Mouse (Mus musculus): ENCODE data around the gene Klf1. TPM values are rescaled to one million over a fixed set of nuclear protein-coding genes. Genes with fewer than 3 reads are reported as not detected.
"Not testable (repeated sequence)": the region's sequence is repeated elsewhere in the genome, so short reads cannot be mapped to it uniquely, and the experiment has no call there.

Klf1 gene
- polyA plus RNA-seq, 1 experiment, result 0.77 TPM

GRCm38 (mm10) chr8:84888280-84888679, 13.4 kb upstream of the Klf1 start:
- DNase-seq (ENCODE audit: low read depth), result no peak
- TF ChIP-seq POLR2A (IDR thresholded peaks at IDR 0.05; ENCODE audit: borderline replicate concordance, extremely low read depth, insufficient read depth, insufficient read length, poor library complexity, severe bottlenecking) (no peak), CTCF (IDR thresholded peaks at IDR 0.05; ENCODE audit: borderline replicate concordance, extremely low read depth, insufficient read depth, insufficient read length) (no peak)

- no peak for DNase-seq (ENCODE audit: low read depth)
- no peak for TF ChIP-seq CTCF (IDR thresholded peaks at IDR 0.05; ENCODE audit: borderline replicate concordance, extremely low read depth, insufficient read depth, insufficient read length)
- no peak for TF ChIP-seq POLR2A (IDR thresholded peaks at IDR 0.05; ENCODE audit: borderline replicate concordance, extremely low read depth, insufficient read depth, insufficient read length, poor library complexity, severe bottlenecking)
These were observed 12.6 kb upstream of the Klf1 start for GRCm38 (mm10) chr8:84889141-84889540.

GRCm38 (mm10) chr8:84892993-84893708, 8.6 kb upstream of the Klf1 start:
- TF ChIP-seq POLR2A (IDR thresholded peaks at IDR 0.05; ENCODE audit: borderline replicate concordance, extremely low read depth, insufficient read depth, insufficient read length, poor library complexity, severe bottlenecking), result no peak
- no peak for TF ChIP-seq CTCF (IDR thresholded peaks at IDR 0.05; ENCODE audit: borderline replicate concordance, extremely low read depth, insufficient read depth, insufficient read length)

GRCm38 (mm10) chr8:84893709-84894134, 8.0 kb upstream of the Klf1 start, which contains the start of gene Gcdh:
Gene Gcdh, minus strand, starts transcription at chr8:84893921.
- DNase-seq (ENCODE audit: low read depth), result peak; percentile 99
- TF ChIP-seq CTCF (IDR thresholded peaks at IDR 0.05; ENCODE audit: borderline replicate concordance, extremely low read depth, insufficient read depth, insufficient read length) (no peak), POLR2A (IDR thresholded peaks at IDR 0.05; ENCODE audit: borderline replicate concordance, extremely low read depth, insufficient read depth, insufficient read length, poor library complexity, severe bottlenecking) (no peak)

More at GRCm38 (mm10) chr8:84892993-84893708, 8.6 kb upstream of the Klf1 start:
- no peak for DNase-seq (ENCODE audit: low read depth)

- TF ChIP-seq POLR2A (IDR thresholded peaks at IDR 0.05; ENCODE audit: borderline replicate concordance, extremely low read depth, insufficient read depth, insufficient read length, poor library complexity, severe bottlenecking) (no peak), CTCF (IDR thresholded peaks at IDR 0.05; ENCODE audit: borderline replicate concordance, extremely low read depth, insufficient read depth, insufficient read length) (no peak)
- no peak for DNase-seq (ENCODE audit: low read depth)
These were observed 5.8 kb upstream of the Klf1 start for GRCm38 (mm10) chr8:84895963-84896362.

GRCm38 (mm10) chr8:84901071-84901470, 657 bp upstream of the Klf1 start:
- DNase-seq (ENCODE audit: low read depth), result no peak

GRCm38 (mm10) chr8:84902367-84902919, 715 bp downstream of the Klf1 start:
- DNase-seq (ENCODE audit: low read depth), result peak; percentile 22
- TF ChIP-seq CTCF (IDR thresholded peaks at IDR 0.05; ENCODE audit: borderline replicate concordance, extremely low read depth, insufficient read depth, insufficient read length) (no peak), POLR2A (IDR thresholded peaks at IDR 0.05; ENCODE audit: borderline replicate concordance, extremely low read depth, insufficient read depth, insufficient read length, poor library complexity, severe bottlenecking) (no peak)

More at GRCm38 (mm10) chr8:84901071-84901470, 657 bp upstream of the Klf1 start:
- TF ChIP-seq POLR2A (IDR thresholded peaks at IDR 0.05; ENCODE audit: borderline replicate concordance, extremely low read depth, insufficient read depth, insufficient read length, poor library complexity, severe bottlenecking) (no peak), CTCF (IDR thresholded peaks at IDR 0.05; ENCODE audit: borderline replicate concordance, extremely low read depth, insufficient read depth, insufficient read length) (no peak)

GRCm38 (mm10) chr8:84902920-84903661, 1.4 kb downstream of the Klf1 start:
- peak; percentile 95 for DNase-seq (ENCODE audit: low read depth)
- TF ChIP-seq CTCF (IDR thresholded peaks at IDR 0.05; ENCODE audit: borderline replicate concordance, extremely low read depth, insufficient read depth, insufficient read length), result peak; percentile 82
- TF ChIP-seq POLR2A (IDR thresholded peaks at IDR 0.05; ENCODE audit: borderline replicate concordance, extremely low read depth, insufficient read depth, insufficient read length, poor library complexity, severe bottlenecking), result no peak

GRCm38 (mm10) chr8:84904351-84904750, 2.6 kb downstream of the Klf1 start:
- TF ChIP-seq POLR2A (IDR thresholded peaks at IDR 0.05; ENCODE audit: borderline replicate concordance, extremely low read depth, insufficient read depth, insufficient read length, poor library complexity, severe bottlenecking), result no peak
- TF ChIP-seq CTCF (IDR thresholded peaks at IDR 0.05; ENCODE audit: borderline replicate concordance, extremely low read depth, insufficient read depth, insufficient read length), result no peak
- DNase-seq (ENCODE audit: low read depth), result no peak

GRCm38 (mm10) chr8:84907037-84907436, 5.3 kb downstream of the Klf1 start:
- no peak for DNase-seq (ENCODE audit: low read depth)
- TF ChIP-seq CTCF (IDR thresholded peaks at IDR 0.05; ENCODE audit: borderline replicate concordance, extremely low read depth, insufficient read depth, insufficient read length), result no peak
- TF ChIP-seq POLR2A (IDR thresholded peaks at IDR 0.05; ENCODE audit: borderline replicate concordance, extremely low read depth, insufficient read depth, insufficient read length, poor library complexity, severe bottlenecking), result no peak

- TF ChIP-seq POLR2A (IDR thresholded peaks at IDR 0.05; ENCODE audit: borderline replicate concordance, extremely low read depth, insufficient read depth, insufficient read length, poor library complexity, severe bottlenecking), result no peak
- TF ChIP-seq CTCF (IDR thresholded peaks at IDR 0.05; ENCODE audit: borderline replicate concordance, extremely low read depth, insufficient read depth, insufficient read length), result no peak
- no peak for DNase-seq (ENCODE audit: low read depth)
These were observed 5.8 kb downstream of the Klf1 start for GRCm38 (mm10) chr8:84907493-84907892.

GRCm38 (mm10) chr8:84907979-84908378, 6.3 kb downstream of the Klf1 start:
- DNase-seq (ENCODE audit: low read depth), result not testable (repeated sequence)

All from brain, embryonic 14.5 days (tissue).